Mouse (Mus musculus): ENCODE data around the gene Tmem25. TPM values are rescaled to one million over a fixed set of nuclear protein-coding genes. Genes with fewer than 3 reads are reported as not detected.
"Not testable (repeated sequence)": the region's sequence is repeated elsewhere in the genome, so short reads cannot be mapped to it uniquely, and the experiment has no call there.

Gene Tmem25
- polyA plus RNA-seq, 1 experiment from 2014 or later: 3.8 TPM

DNA sequence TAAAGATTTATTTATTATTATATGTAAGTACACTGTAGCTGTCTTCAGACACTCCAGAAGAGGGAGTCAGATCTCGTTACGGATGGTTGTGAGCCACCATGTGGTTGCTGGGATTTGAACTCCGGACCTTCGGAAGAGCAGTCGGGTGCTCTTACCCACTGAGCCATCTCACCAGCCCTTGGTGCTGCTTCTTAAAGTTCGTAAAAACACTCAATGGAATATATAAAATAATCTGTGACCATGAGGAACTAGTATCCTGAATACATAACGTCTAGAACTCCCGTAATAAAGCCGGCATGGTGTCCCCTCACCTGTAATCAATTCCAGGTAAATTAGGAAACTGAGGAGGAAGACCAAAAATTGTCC lies 31.1 kb downstream of the Tmem25 start:
- peak overlapping the region; percentile 32; the same call in 1 of the 2 replicates for H3K4me2 ChIP-seq (replicated peaks)
- not testable (repeated sequence) for H3K36me3 ChIP-seq; H3K27ac ChIP-seq; H3K9me3 ChIP-seq; H3K27me3 ChIP-seq; H3K9ac ChIP-seq; ATAC-seq (ENCODE audit: insufficient number of reproducible peaks, insufficient read depth, low FRiP score, low TSS enrichment); H3K4me1 ChIP-seq
- H3K4me3 ChIP-seq: peak overlapping the region; percentile 99
- WGBS: 42% methylated on average over 8 of the region's 9 CpGs

DNA sequence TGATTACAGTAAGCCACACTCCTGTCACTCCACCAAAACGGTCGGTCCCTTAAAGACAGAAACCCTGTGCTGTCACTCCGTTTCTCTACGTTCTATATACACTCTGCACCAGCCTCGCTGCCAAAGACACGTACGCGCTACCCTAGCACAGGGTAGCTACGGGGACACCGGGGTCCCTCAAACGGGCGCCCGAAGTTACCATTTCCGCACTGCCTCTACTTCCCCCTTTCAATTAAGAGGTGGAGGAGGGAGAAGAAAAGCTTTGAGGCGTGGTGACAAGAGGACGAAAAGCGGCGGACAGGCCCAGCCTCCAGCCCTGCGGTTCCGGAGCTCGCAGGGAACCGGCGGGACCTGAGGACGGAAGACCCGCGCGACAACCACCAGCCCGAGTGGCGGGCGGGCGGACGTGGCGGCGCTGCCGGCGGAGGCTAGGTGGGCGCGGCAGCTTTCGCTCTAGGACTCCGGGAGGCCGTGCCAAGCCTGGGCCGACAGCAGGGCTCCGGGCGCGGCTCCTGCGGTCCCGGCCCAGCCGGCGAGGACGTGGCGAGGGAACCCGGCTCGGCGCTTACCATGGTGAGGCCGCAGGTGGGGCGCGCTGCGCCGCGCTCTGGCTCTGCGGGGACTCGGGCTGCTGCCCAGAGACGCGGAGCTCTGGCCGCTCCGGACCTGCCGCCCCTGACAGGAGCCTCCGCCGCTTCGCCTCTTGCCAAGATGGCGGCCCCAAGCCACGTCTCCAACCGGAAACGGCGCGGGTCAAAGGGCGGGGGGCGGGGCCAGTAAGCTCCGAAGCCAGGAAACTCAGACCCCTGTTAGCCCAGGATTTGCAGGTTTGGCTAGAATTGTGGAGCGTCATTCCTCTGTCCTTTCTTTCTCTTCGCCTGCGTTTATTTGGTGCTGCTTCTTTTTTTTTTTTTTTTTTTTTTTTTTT lies 31.7 kb downstream of the Tmem25 start, which contains the start of the genes Arcn1 and Ift46:
Gene Arcn1 (minus strand): TSS at position 745 of the 928 bp plus-strand sequence.
Gene Ift46 (plus strand): TSS at position 808 of the 928 bp plus-strand sequence.
- ATAC-seq (ENCODE audit: insufficient number of reproducible peaks, insufficient read depth, low FRiP score, low TSS enrichment): peak; percentile 79
- under 1% methylated on average over 78 of the region's 82 CpGs for WGBS
- H3K9ac ChIP-seq: peak within 1 kb of the TSS; percentile 96

DNA sequence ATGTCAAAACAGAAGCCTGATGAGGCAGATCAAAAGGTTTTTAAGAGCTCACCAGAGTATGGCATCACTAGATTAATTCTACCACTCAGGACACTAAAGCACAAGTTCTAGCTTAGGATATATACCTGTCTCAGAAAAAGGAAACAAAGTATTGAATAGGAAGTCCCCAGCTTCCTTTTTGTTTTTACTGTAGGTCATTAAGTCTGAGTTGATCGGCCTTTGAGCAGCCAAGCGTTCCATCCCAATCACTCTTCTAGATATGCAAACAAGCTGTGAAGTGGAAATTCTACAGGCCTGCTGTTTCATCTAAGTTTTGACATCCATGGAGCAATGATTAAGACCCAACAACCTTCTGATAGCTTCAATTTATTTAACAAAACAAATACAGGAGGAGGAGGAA lies 38.2 kb downstream of the Tmem25 start:
- H3K4me1 ChIP-seq: peaks cover 4% of the 10 kb centered on the region; the same call in 1 of the 2 replicates
- H3K4me2 ChIP-seq (replicated peaks): no peak overlapping the region
- ATAC-seq (ENCODE audit: insufficient number of reproducible peaks, insufficient read depth, low FRiP score, low TSS enrichment): no peak
- no peak overlapping the region for H3K9ac ChIP-seq
- 90% methylated on average over 2 of the region's 2 CpGs for WGBS
- no peak overlapping the region for H3K4me3 ChIP-seq
- no peaks in the 10 kb centered on the region for H3K27me3 ChIP-seq
- no peak overlapping the region for H3K27ac ChIP-seq
- H3K36me3 ChIP-seq: peaks cover 24% of the 10 kb centered on the region
- H3K9me3 ChIP-seq: no peaks in the 10 kb centered on the region

More for the DNA sequence above, 31.7 kb downstream of the Tmem25 start, which contains the start of the genes Arcn1 and Ift46:
- Histone ChIP-seq H3K27me3 (no peaks in the 10 kb centered on the region), H3K4me3 (peak within 1 kb of the TSS; percentile 99), H3K27ac (peak within 1 kb of the TSS; percentile 97), H3K4me2 (replicated peaks) (peak within 1 kb of the TSS; percentile 69), H3K9me3 (no peaks in the 10 kb centered on the region), H3K36me3 (no peaks in the 10 kb centered on the region), H3K4me1 (peaks cover 8% of the 10 kb centered on the region)

DNA sequence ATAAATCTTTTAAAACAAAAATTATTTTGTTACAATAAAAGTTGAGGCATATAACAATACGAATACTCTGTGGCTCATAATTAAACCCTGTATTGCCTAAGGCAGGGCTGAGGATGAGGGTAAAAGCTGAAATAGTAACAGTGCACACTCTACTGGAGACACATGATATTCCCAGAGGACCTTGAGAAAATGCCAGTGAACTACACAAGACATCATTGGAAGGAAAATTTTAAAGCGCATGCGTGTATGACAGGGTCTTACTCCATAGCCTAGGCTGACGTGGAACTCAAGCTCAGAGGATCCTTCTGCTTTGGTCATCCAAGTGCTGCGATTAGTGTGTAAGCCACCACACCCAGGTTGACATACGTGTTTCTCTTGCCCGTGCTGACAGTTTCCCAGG lies 50.6 kb downstream of the Tmem25 start:
- peaks cover 88% of the 10 kb centered on the region for H3K36me3 ChIP-seq
- H3K4me3 ChIP-seq: no peak overlapping the region
- peak; percentile 52; the same call in 1 of the 2 replicates for ATAC-seq (ENCODE audit: insufficient number of reproducible peaks, insufficient read depth, low FRiP score, low TSS enrichment)
- no peak overlapping the region for H3K4me2 ChIP-seq (replicated peaks)
- H3K9me3 ChIP-seq: no peaks in the 10 kb centered on the region
- no peak overlapping the region for H3K9ac ChIP-seq
- WGBS: 77% methylated on average over 7 of the region's 7 CpGs
- H3K27ac ChIP-seq: no peak overlapping the region
- no peaks in the 10 kb centered on the region for H3K27me3 ChIP-seq
- 0 out of 2 replicates have a peak, but pooled peaks cover 5% of the 10 kb centered on the region for H3K4me1 ChIP-seq

DNA sequence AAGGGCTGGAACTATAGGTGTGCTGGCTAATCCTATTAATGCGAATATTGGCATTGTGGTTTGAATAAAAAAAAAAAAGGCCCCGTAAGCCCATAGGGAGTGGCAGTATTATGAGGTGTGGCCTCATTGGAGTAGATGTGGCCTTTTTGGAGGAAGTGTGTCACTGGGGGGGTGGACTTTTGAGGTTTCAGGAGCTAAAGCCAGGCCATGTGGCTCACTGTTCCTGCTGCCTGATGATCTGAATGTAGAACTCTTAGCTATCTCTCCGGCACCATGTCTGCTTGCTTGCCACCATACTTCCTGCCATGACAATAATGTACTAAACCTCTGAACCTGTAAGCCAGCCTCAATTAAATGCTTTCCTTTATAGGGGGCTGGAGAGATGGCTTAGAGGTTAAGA lies 51.8 kb downstream of the Tmem25 start:
- peaks cover 90% of the 10 kb centered on the region for H3K36me3 ChIP-seq
- no peak overlapping the region for H3K4me2 ChIP-seq (replicated peaks)
- no peak overlapping the region for H3K27ac ChIP-seq
- H3K9me3 ChIP-seq: no peaks in the 10 kb centered on the region
- H3K4me3 ChIP-seq: no peak overlapping the region
- H3K4me1 ChIP-seq: 0 out of 2 replicates have a peak, but pooled peaks cover 5% of the 10 kb centered on the region
- no peak for ATAC-seq (ENCODE audit: insufficient number of reproducible peaks, insufficient read depth, low FRiP score, low TSS enrichment)
- H3K27me3 ChIP-seq: no peaks in the 10 kb centered on the region
- no peak overlapping the region for H3K9ac ChIP-seq
- WGBS: 91% methylated on average over 3 of the region's 3 CpGs

DNA sequence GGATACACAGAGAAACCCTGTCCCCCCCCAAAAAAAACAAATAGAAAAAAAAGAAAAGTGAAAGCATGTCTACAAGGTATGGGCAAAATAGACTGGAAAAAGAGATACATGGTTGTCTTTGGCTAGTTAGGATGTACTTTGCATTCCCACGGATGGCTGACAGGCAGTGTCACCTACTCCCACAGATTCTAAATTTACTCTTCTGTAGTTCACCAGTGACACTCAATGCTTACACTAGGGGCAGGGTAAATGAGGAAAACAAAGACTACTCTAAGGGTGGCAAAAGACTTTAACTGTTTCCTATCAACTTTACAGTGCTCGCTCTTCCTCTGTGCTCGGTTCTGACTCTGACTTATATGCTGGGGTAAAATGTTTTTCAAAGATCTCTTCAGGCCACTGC lies 52.4 kb downstream of the Tmem25 start:
- Histone ChIP-seq H3K27ac (no peak overlapping the region), H3K4me1 (0 out of 2 replicates have a peak, but pooled peaks cover 5% of the 10 kb centered on the region), H3K36me3 (peaks cover 86% of the 10 kb centered on the region), H3K9ac (no peak overlapping the region), H3K27me3 (no peaks in the 10 kb centered on the region), H3K4me2 (replicated peaks) (no peak overlapping the region), H3K4me3 (no peak overlapping the region), H3K9me3 (no peaks in the 10 kb centered on the region)
- 90% methylated on average over 3 of the region's 3 CpGs for WGBS
- ATAC-seq (ENCODE audit: insufficient number of reproducible peaks, insufficient read depth, low FRiP score, low TSS enrichment): no peak

DNA sequence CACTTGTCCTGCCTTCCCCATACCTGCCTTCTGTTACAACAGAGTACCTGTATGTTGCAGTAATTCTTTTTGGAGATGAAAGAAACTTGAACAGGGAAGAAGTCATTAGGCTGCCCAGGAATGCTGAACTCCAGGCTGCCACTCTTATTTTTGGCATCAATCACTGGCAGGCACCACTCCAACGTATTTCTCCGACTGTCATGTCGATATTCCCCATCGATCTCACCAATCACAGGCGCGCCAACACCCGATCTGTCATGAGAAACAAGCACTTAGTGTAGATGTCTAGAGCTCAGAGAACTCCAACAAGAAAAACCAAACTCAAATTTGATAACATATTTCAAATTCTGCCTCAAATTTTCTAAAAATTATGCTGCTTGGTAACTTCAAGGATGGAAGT lies 53.7 kb downstream of the Tmem25 start:
- no peak for ATAC-seq (ENCODE audit: insufficient number of reproducible peaks, insufficient read depth, low FRiP score, low TSS enrichment)
- peaks cover 77% of the 10 kb centered on the region for H3K36me3 ChIP-seq
- 94% methylated on average over 7 of the region's 7 CpGs for WGBS
- H3K4me3 ChIP-seq: no peak overlapping the region
- H3K27me3 ChIP-seq: no peaks in the 10 kb centered on the region
- 0 out of 2 replicates have a peak, but pooled peaks cover 5% of the 10 kb centered on the region for H3K4me1 ChIP-seq
- no peak overlapping the region for H3K27ac ChIP-seq
- no peak overlapping the region for H3K9ac ChIP-seq
- H3K4me2 ChIP-seq (replicated peaks): no peak overlapping the region
- no peaks in the 10 kb centered on the region for H3K9me3 ChIP-seq

Other genes with a start within 250 kb of the Tmem25 start
- gene Cxcr5, start 237.4 kb downstream of the Tmem25 start, polyA plus RNA-seq (2016; fragmentation: Nextera tagmentation; extraction: Ambion mirVana): 0.08 TPM in 1 of 2 replicates, not detected in the other
- gene Ddx6, start 194.4 kb downstream of the Tmem25 start, polyA plus RNA-seq (2016; fragmentation: Nextera tagmentation; extraction: Ambion mirVana): 28.3 and 28.8 TPM in 2 replicates
- not detected in 2 replicates for gene Treh, start 126.1 kb downstream of the Tmem25 start, polyA plus RNA-seq (2016; fragmentation: Nextera tagmentation; extraction: Ambion mirVana)
- gene Phldb1, start 64.1 kb downstream of the Tmem25 start, polyA plus RNA-seq (2016; fragmentation: Nextera tagmentation; extraction: Ambion mirVana): 57.1 and 60.7 TPM in 2 replicates
- gene Arcn1, start 31.5 kb downstream of the Tmem25 start, polyA plus RNA-seq (2016; fragmentation: Nextera tagmentation; extraction: Ambion mirVana): 193 and 197 TPM in 2 replicates
- gene Ift46, start 31.4 kb downstream of the Tmem25 start, polyA plus RNA-seq (2016; fragmentation: Nextera tagmentation; extraction: Ambion mirVana): 151 and 153 TPM in 2 replicates
- gene Ttc36, start 3.8 kb upstream of the Tmem25 start, polyA plus RNA-seq (2016; fragmentation: Nextera tagmentation; extraction: Ambion mirVana): 0.40 TPM in 1 of 2 replicates, not detected in the other
- 23.5 and 24.4 TPM in 2 replicates for gene Kmt2a, start 82.0 kb upstream of the Tmem25 start, polyA plus RNA-seq (2016; fragmentation: Nextera tagmentation; extraction: Ambion mirVana)
- 538 and 574 TPM in 2 replicates for gene Atp5l, start 121.4 kb upstream of the Tmem25 start, polyA plus RNA-seq (2016; fragmentation: Nextera tagmentation; extraction: Ambion mirVana)
- 25.7 and 26.3 TPM in 2 replicates for gene Ube4a, start 166.3 kb upstream of the Tmem25 start, polyA plus RNA-seq (2016; fragmentation: Nextera tagmentation; extraction: Ambion mirVana)
- not detected in 2 replicates for gene Cd3g, start 181.1 kb upstream of the Tmem25 start, polyA plus RNA-seq (2016; fragmentation: Nextera tagmentation; extraction: Ambion mirVana)
- gene Cd3d, start 182.5 kb upstream of the Tmem25 start, polyA plus RNA-seq (2016; fragmentation: Nextera tagmentation; extraction: Ambion mirVana): not detected in 2 replicates
- not detected in 2 replicates for gene Cd3e, start 210.3 kb upstream of the Tmem25 start, polyA plus RNA-seq (2016; fragmentation: Nextera tagmentation; extraction: Ambion mirVana)
- gene Mpzl2, start 240.5 kb upstream of the Tmem25 start, polyA plus RNA-seq (2016; fragmentation: Nextera tagmentation; extraction: Ambion mirVana): 8.8 and 11.3 TPM in 2 replicates

All from embryonic facial prominence, embryonic 12.5 days (tissue).